Mouse (Mus musculus) thymus, postnatal 25 days (tissue): Measurements from ENCODE around the gene Meis3.

Source experiments
- DNase-seq: peaks from one replicate; pipeline ENCODE4 v3.0.0; 2022

The Meis3 gene

GRCm38 (mm10) chr7:16213986-16214385 lies 39.1 kb downstream of the Meis3 start:
- DNase-seq = no peak

GRCm38 (mm10) chr7:16221582-16222272 lies 46.8 kb downstream of the Meis3 start, which contains the start of gene Dhx34:
Dhx34 (minus strand) TSS chr7:16222037.
- DNase-seq = peak; percentile 97

GRCm38 (mm10) chr7:16229869-16230268 lies 55.0 kb downstream of the Meis3 start:
- no peak for DNase-seq
